ENCODE assay signal across 21 mouse cellular contexts in genomic region chr14:30022471-30022870, GRCm38 (mm10). TPM values are rescaled to one million over a fixed set of nuclear protein-coding genes. Genes with fewer than 3 reads are reported as not detected.
DNase-seq lines count a peak whose midpoint lies in the region; ATAC-seq lines count a peak whose summit lies in the region.
"Had no signal": no experiment of that assay in that cellular context is flagged by ENCODE, and none has a peak within 500 bp of the region (broad histone marks: within the 10 kb centered on the region; RNA-seq: fewer than 3 reads in every experiment).

No protein-coding gene starts in this region.

- DNase-seq in 416B (ENCODE audit: low read depth), result peak; percentile 5
- peak; percentile 55 for DNase-seq in thymus, postnatal 25 days
- no peak for DNase-seq in urinary bladder, postnatal 36 days (ENCODE audit: low spot score in 2 of 2)
- no peak for DNase-seq in gastrocnemius, postnatal 10 days
- DNase-seq: adrenal gland, adult 8-10 months; cerebellum, adult 8-10 months; gastrocnemius, postnatal 14 days; heart, adult 2 months; heart, postnatal 14 days; kidney, postnatal 4 days; liver, embryonic 13.5 days; lung, postnatal 4 days; right cerebral cortex, postnatal 14 days had no signal

- ATAC-seq in common myeloid progenitor, adult 5-6 weeks (replicated peaks; ENCODE audit: low read depth, poor library complexity, severe bottlenecking), result peak; percentile 45
- peak; percentile 24; the same call in 1 of the 2 replicates for ATAC-seq in monocyte, adult 5-6 weeks (replicated peaks; ENCODE audit: insufficient number of reproducible peaks, low FRiP score, low TSS enrichment, poor library complexity, severe bottlenecking)
- no peak for ATAC-seq in frontal cortex, adult (ENCODE audit: low TSS enrichment)
- ATAC-seq: forebrain, embryonic 14.5 days; intestine, postnatal 0 days; midbrain, embryonic 16.5 days had no signal

RNA-seq across cellular contexts. Expression of gene Chdh, which starts 13.6 kb away (rescaled TPM):
- 37.0 and 38.1 TPM in 2 replicates for total RNA-seq in common myeloid progenitor, adult 5-6 weeks (2017)
- total RNA-seq in monocyte, adult 5-6 weeks (2017), result 0.19 to 0.21 TPM in 2 of 3 replicates, not detected in the other
- total RNA-seq in gastrocnemius, postnatal 10 days (2021), result under 1 TPM; 0.35 to 0.41 TPM
- total RNA-seq: MEL had no signal

RNA-seq across cellular contexts. Expression of gene Il17rb, which starts 13.8 kb away (rescaled TPM):
- total RNA-seq in common myeloid progenitor, adult 5-6 weeks (2017), result 2.9 and 3.9 TPM in 2 replicates
- 0.32 to 0.39 TPM in 2 of 3 replicates, not detected in the other for total RNA-seq in monocyte, adult 5-6 weeks (2017)
- total RNA-seq in gastrocnemius, postnatal 10 days (2021), result under 1 TPM in 1 of 2 experiments, not detected in 1; 0.16 TPM
- total RNA-seq: heart, adult 2 months; neutrophil, adult 5-6 weeks had no signal

RNA-seq across cellular contexts. Expression of gene Actr8, which starts 44.3 kb away (rescaled TPM):
- 25.1 and 41.0 TPM in 2 replicates for total RNA-seq in common myeloid progenitor, adult 5-6 weeks (2017)
- 36.7 to 66.2 TPM (median 39.9 TPM) in 3 replicates for total RNA-seq in monocyte, adult 5-6 weeks (2017)
- 10 to 100 TPM; 29.7 to 34.0 TPM for total RNA-seq in gastrocnemius, postnatal 10 days (2021)

RNA-seq across cellular contexts. Expression of gene Selenok, which starts 54.4 kb away (rescaled TPM):
- 155 and 175 TPM in 2 replicates for total RNA-seq in common myeloid progenitor, adult 5-6 weeks (2017)
- 363 to 500 TPM (median 474 TPM) in 3 replicates for total RNA-seq in monocyte, adult 5-6 weeks (2017)
- total RNA-seq in gastrocnemius, postnatal 10 days (2021), result 10 to 100 TPM; 58.3 to 58.5 TPM

Comparison
In these comparisons a context has a peak if more than half of its experiments do, and no peak if none do; other contexts are left out.
1. DNase-seq: peak in 416B (single experiment) and thymus, postnatal 25 days (single experiment); none in urinary bladder, postnatal 36 days (0 of 2) and gastrocnemius, postnatal 10 days (single experiment).
2. RNA of gene Chdh, which starts 13.6 kb away (total RNA-seq): 37.0 to 38.1 TPM in common myeloid progenitor, adult 5-6 weeks; 0.35 to 0.41 TPM in gastrocnemius, postnatal 10 days and 0.19 to 0.21 TPM in monocyte, adult 5-6 weeks; every median in the first group is over 10 times any median in the second.